Mouse (Mus musculus) small intestine, adult 2 months (tissue): Measurements from ENCODE around the gene Ggt1.

Source experiments
- CTCF ChIP-seq: fragments of 200-500 bp; IDR thresholded peaks from 2 replicates; pipeline ENCODE4 v1.5.1; 2012; ENCODE audit warnings: low read depth, mild to moderate bottlenecking, control low read depth, inconsistent platforms, low read length, moderate library complexity, mixed read lengths; ENCODE audit not compliant: insufficient replicate concordance, insufficient read length; ENCODE audit errors: extremely low read depth
- POLR2A ChIP-seq: fragments of 200-500 bp; IDR thresholded peaks from 2 replicates; pipeline ENCODE4 v1.6.1; 2012; ENCODE audit warnings: low read depth, mild to moderate bottlenecking, control low read depth, inconsistent platforms, low read length, moderate library complexity

DNA sequence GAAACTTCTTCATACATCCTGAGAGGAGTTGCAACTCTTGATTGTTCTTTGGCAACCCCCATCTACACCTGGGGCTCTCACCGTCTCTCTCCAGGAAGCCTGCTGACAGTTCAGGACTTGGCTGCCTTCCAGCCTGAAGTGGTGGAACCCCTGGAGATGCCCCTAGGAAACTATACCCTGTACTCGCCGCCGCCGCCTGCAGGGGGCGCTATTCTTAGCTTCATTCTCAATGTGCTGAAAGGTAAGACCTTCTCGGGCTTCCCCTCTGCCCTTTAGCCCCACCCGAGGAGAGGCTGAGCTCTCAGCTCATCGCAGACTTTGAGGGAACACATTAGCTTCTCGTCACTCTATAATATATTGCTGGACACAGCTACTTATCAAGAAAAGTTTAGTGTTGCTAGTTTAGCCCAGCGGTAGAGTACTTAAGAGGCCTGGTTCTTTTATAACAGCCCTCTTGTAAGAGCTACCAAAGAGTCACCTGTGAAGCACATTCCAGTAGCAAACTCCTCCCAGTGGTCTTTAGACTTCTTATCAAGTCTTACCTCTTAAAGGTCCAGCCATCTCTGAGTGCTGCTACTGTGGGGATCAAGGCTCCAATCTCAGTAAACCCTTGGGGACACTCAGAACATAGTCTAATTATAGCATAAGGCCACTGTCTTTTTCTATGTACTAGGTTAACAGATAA, 43.9 kb downstream of the Ggt1 start:
- TF ChIP-seq POLR2A, result no peak
- peak; percentile 56; the same call in 1 of the 2 replicates for TF ChIP-seq CTCF
